28 mouse cellular contexts compared by ENCODE assay signal in genomic region chr9:106231220-106231619, GRCm38 (mm10). TPM values are rescaled to one million over a fixed set of nuclear protein-coding genes. Genes with fewer than 3 reads are reported as not detected.
DNase-seq lines count a peak whose midpoint lies in the region; TF ChIP-seq lines count a peak whose summit lies in the region.
"Had no signal": no experiment of that assay in that cellular context is flagged by ENCODE, and none has a peak within 500 bp of the region (broad histone marks: within the 10 kb centered on the region; RNA-seq: fewer than 3 reads in every experiment).

No protein-coding gene starts in this region.

- TF ChIP-seq CTCF in liver, adult 2 months (IDR thresholded peaks at IDR 0.05; ENCODE audit: low read depth, low read length) = no peak
- TF ChIP-seq CTCF in testis, adult 2 months (IDR thresholded peaks at IDR 0.05; ENCODE audit: control insufficient read depth, insufficient read depth, insufficient replicate concordance, low read depth, low read length) = no peak

- no peaks in the 10 kb centered on the region for H3K79me2 ChIP-seq in liver, adult 2 months (ENCODE audit: control insufficient read depth, insufficient read depth, low read length)
- no peaks in the 10 kb centered on the region for H3K79me2 ChIP-seq in myocyte (ENCODE audit: control insufficient read depth, insufficient read depth)

- H3K27ac ChIP-seq in liver, adult 2 months (replicated peaks; ENCODE audit: insufficient read depth, low read depth, low read length) = no peak overlapping the region; the same call in 1 of the 2 replicates
- H3K27ac ChIP-seq in testis, adult 2 months (ENCODE audit: control insufficient read depth, insufficient read depth, low read depth, low read length) = 0 out of 2 replicates have a peak overlapping the region, but pooled peaks have one; percentile 1
- H3K27ac ChIP-seq: embryonic facial prominence, embryonic 12.5 days; gastrocnemius, adult 2 months; hindbrain, embryonic 10.5 days; kidney, postnatal 0 days; midbrain, embryonic 10.5 days; midbrain, embryonic 15.5 days; neural tube, embryonic 12.5 days had no signal

- TF ChIP-seq POLR2A in liver, adult 2 months (IDR thresholded peaks at IDR 0.05; ENCODE audit: extremely low read depth, insufficient read depth, low read length) = 0 out of 2 replicates have a peak, but pooled peaks have one; percentile 16
- TF ChIP-seq POLR2A in testis, adult 2 months (IDR thresholded peaks at IDR 0.05; ENCODE audit: control insufficient read depth, low read depth, low read length) = no peak
- no peak for TF ChIP-seq POLR2A in myocyte (IDR thresholded peaks at IDR 0.05; ENCODE audit: insufficient read length, low read depth)

- no peak overlapping the region for H3K9ac ChIP-seq in liver, adult 2 months (ENCODE audit: low read depth, low read length)
- H3K9ac ChIP-seq: embryonic facial prominence, embryonic 12.5 days; midbrain, embryonic 15.5 days; neural tube, embryonic 12.5 days had no signal

- no peaks in the 10 kb centered on the region for H3K27me3 ChIP-seq in liver, adult 2 months (ENCODE audit: control insufficient read depth, insufficient read depth, low read length)
- H3K27me3 ChIP-seq in testis, adult 2 months (ENCODE audit: control insufficient read depth, insufficient read depth, low read length) = no peaks in the 10 kb centered on the region
- H3K27me3 ChIP-seq in myocyte (ENCODE audit: control insufficient read depth, insufficient read depth, insufficient read length) = peaks cover 3% of the 10 kb centered on the region
- H3K27me3 ChIP-seq: embryonic facial prominence, embryonic 12.5 days; midbrain, embryonic 15.5 days had no signal

- peak; percentile 22 for DNase-seq in adrenal gland, adult 2 months
- DNase-seq in adrenal gland, adult 8-10 months = no peak
- DNase-seq in liver, adult 2 months (ENCODE audit: extremely low read depth, low read depth, low spot score) = peak; percentile 92
- no peak for DNase-seq in liver
- DNase-seq in testis, postnatal 10 days (ENCODE audit: low spot score) = no peak
- DNase-seq in gastrocnemius, postnatal 14 days = no peak
- DNase-seq: cerebellum, adult 8-10 months; cerebellum, postnatal 25 days; gastrocnemius, adult 2 months; heart, postnatal 14 days; kidney, adult 18-20 months; kidney, postnatal 4 days; right cerebral cortex, postnatal 4 days; thymus, postnatal 25 days had no signal

- H3K4me2 ChIP-seq in myocyte (ENCODE audit: low read depth) = no peak overlapping the region
- H3K4me2 ChIP-seq: embryonic facial prominence, embryonic 12.5 days; liver, embryonic 11.5 days; midbrain, embryonic 15.5 days; neural tube, embryonic 12.5 days had no signal

- H3K4me1 ChIP-seq in liver, adult 2 months (ENCODE audit: control insufficient read depth, insufficient read depth, low read length) = no peaks in the 10 kb centered on the region
- no peaks in the 10 kb centered on the region; the same call in 1 of the 2 replicates for H3K4me1 ChIP-seq in testis, adult 2 months (ENCODE audit: control insufficient read depth, insufficient read depth, low read length)
- H3K4me1 ChIP-seq: embryonic facial prominence, embryonic 12.5 days had no signal

- H3ac ChIP-seq in myocyte (ENCODE audit: control insufficient read depth, insufficient read length) = no peak overlapping the region

- intact Hi-C loops in gastrocnemius, postnatal 14 days (cut with DNase I; ENCODE audit: low total_unique reads) = no loop called here

- H3K4me3 ChIP-seq in liver, adult 2 months (ENCODE audit: insufficient read depth, low read depth, low read length) = no peak overlapping the region
- no peak overlapping the region for H3K4me3 ChIP-seq in testis, adult 2 months (ENCODE audit: control insufficient read depth, low read depth, low read length)
- no peak overlapping the region for H3K4me3 ChIP-seq in myocyte
- H3K4me3 ChIP-seq: embryonic facial prominence, embryonic 12.5 days; gastrocnemius, adult 2 months; hindbrain, embryonic 10.5 days; midbrain, embryonic 10.5 days; midbrain, embryonic 15.5 days; neural tube, embryonic 12.5 days had no signal

- 14% methylated on average over 7 of the region's 7 CpGs for WGBS in liver, adult 2 months

- H3K36me3 ChIP-seq in liver, adult 2 months (ENCODE audit: control insufficient read depth, insufficient read depth, low read length) = peaks cover 21% of the 10 kb centered on the region
- no peaks in the 10 kb centered on the region for H3K36me3 ChIP-seq in testis, adult 2 months (ENCODE audit: control insufficient read depth, insufficient read depth, low read length)
- peaks cover 6% of the 10 kb centered on the region for H3K36me3 ChIP-seq in myocyte (ENCODE audit: control insufficient read depth, insufficient read depth)

TF ChIP-seq in myocyte, 11 proteins besides CTCF, POLR2A, EP300 and RAD21:
- TF ChIP-seq REST (IDR thresholded peaks at IDR 0.05; ENCODE audit: insufficient read depth, insufficient read length) (no peak), POLR2AphosphoS2 (IDR thresholded peaks at IDR 0.05; ENCODE audit: insufficient read length, low read depth) (peak; percentile 9), TCF3 (IDR thresholded peaks at IDR 0.05; ENCODE audit: insufficient read length, low read depth) (no peak)

RNA-seq across cellular contexts. Expression of gene Tlr9, which starts 8.8 kb away (rescaled TPM):
- total RNA-seq in adrenal gland, adult 2 months (2021) = 1 to 10 TPM in 1 of 2 experiments, under 1 TPM in 1; 0.84 to 1.4 TPM
- 2.5 and 2.7 TPM in 2 replicates for polyA plus RNA-seq in adrenal gland, adult 2 months (2012; rRNA removed)
- 1 to 10 TPM in 3 of 4 experiments, under 1 TPM in 1; 0.98 to 2.7 (median 1.5) TPM for total RNA-seq in adrenal gland, adult 8-10 months (2022)
- 0.18 and 0.27 TPM in 2 replicates for total RNA-seq in liver, adult 2 months (2014; rRNA removed)
- 0.37 and 0.61 TPM in 2 replicates for polyA plus RNA-seq in liver, adult 2 months (2012; rRNA removed)
- 2.6 and 2.7 TPM in 2 replicates for polyA plus RNA-seq in testis, adult 2 months (2012; rRNA removed)
- not detected for polyA plus RNA-seq in myocyte (2012; fragmentation: generic; extraction: Trizol)
- total RNA-seq in gastrocnemius, postnatal 14 days (2021) = under 1 TPM; 0.42 to 0.43 TPM
- polyA plus RNA-seq: C2C12; embryonic facial prominence, embryonic 12.5 days; forebrain, embryonic 14.5 days; G1E; hindbrain, embryonic 10.5 days; limb, embryonic 11.5 days; liver, embryonic 11.5 days; lung, embryonic 16.5 days; midbrain, embryonic 10.5 days; neural tube, embryonic 12.5 days had no signal

RNA-seq across cellular contexts. Expression of gene Alas1, which starts 17.2 kb away (rescaled TPM):
- 1,000 to 10,000 TPM; 1,496 to 1,691 TPM for total RNA-seq in adrenal gland, adult 2 months (2021)
- 1,137 and 1,435 TPM in 2 replicates for polyA plus RNA-seq in adrenal gland, adult 2 months (2012; rRNA removed)
- total RNA-seq in adrenal gland, adult 8-10 months (2022) = 1,000 to 10,000 TPM in 3 of 4 experiments, 100 to 1,000 TPM in 1; 739 to 2,154 (median 1,752) TPM
- total RNA-seq in liver, adult 2 months (2014; rRNA removed) = 270 and 285 TPM in 2 replicates
- polyA plus RNA-seq in liver, adult 2 months (2012; rRNA removed) = 530 and 649 TPM in 2 replicates
- polyA plus RNA-seq in testis, adult 2 months (2012; rRNA removed) = 123 and 139 TPM in 2 replicates
- polyA plus RNA-seq in myocyte (2012; fragmentation: generic; extraction: Trizol) = 98.1 TPM
- total RNA-seq in gastrocnemius, postnatal 14 days (2021) = 100 to 1,000 TPM; 189 to 234 TPM

RNA-seq across cellular contexts. Expression of gene Twf2, which starts 28.3 kb away (rescaled TPM):
- total RNA-seq in adrenal gland, adult 2 months (2021) = 100 to 1,000 TPM in 1 of 2 experiments, 10 to 100 TPM in 1; 75.8 to 128 TPM
- 121 and 125 TPM in 2 replicates for polyA plus RNA-seq in adrenal gland, adult 2 months (2012; rRNA removed)
- 100 to 1,000 TPM in 3 of 4 experiments, 10 to 100 TPM in 1; 92.9 to 136 (median 118) TPM for total RNA-seq in adrenal gland, adult 8-10 months (2022)
- total RNA-seq in liver, adult 2 months (2014; rRNA removed) = 4.9 and 6.2 TPM in 2 replicates
- 4.5 and 4.7 TPM in 2 replicates for polyA plus RNA-seq in liver, adult 2 months (2012; rRNA removed)
- 12.1 and 13.5 TPM in 2 replicates for polyA plus RNA-seq in testis, adult 2 months (2012; rRNA removed)
- polyA plus RNA-seq in myocyte (2012; fragmentation: generic; extraction: Trizol) = 103 TPM
- 10 to 100 TPM; 68.8 to 69.3 TPM for total RNA-seq in gastrocnemius, postnatal 14 days (2021)

RNA-seq across cellular contexts. Expression of gene Ppm1m, which starts 31.7 kb away (rescaled TPM):
- total RNA-seq in adrenal gland, adult 2 months (2021) = 100 to 1,000 TPM in 1 of 2 experiments, 10 to 100 TPM in 1; 84.6 to 135 TPM
- polyA plus RNA-seq in adrenal gland, adult 2 months (2012; rRNA removed) = 216 and 273 TPM in 2 replicates
- total RNA-seq in adrenal gland, adult 8-10 months (2022) = 100 to 1,000 TPM in 3 of 4 experiments, 10 to 100 TPM in 1; 95.9 to 143 (median 121) TPM
- 12.4 and 13.7 TPM in 2 replicates for total RNA-seq in liver, adult 2 months (2014; rRNA removed)
- 17.3 and 22.7 TPM in 2 replicates for polyA plus RNA-seq in liver, adult 2 months (2012; rRNA removed)
- 31.3 and 40.6 TPM in 2 replicates for polyA plus RNA-seq in testis, adult 2 months (2012; rRNA removed)
- 20.2 TPM for polyA plus RNA-seq in myocyte (2012; fragmentation: generic; extraction: Trizol)
- total RNA-seq in gastrocnemius, postnatal 14 days (2021) = 1 to 10 TPM; 5.1 to 5.5 TPM

RNA-seq across cellular contexts. Expression of gene Poc1a, which starts 49.6 kb away (rescaled TPM):
- total RNA-seq in adrenal gland, adult 2 months (2021) = 1 to 10 TPM; 3.4 to 5.4 TPM
- polyA plus RNA-seq in adrenal gland, adult 2 months (2012; rRNA removed) = 5.4 and 7.1 TPM in 2 replicates
- total RNA-seq in adrenal gland, adult 8-10 months (2022) = 1 to 10 TPM; 3.9 to 6.5 (median 5.5) TPM
- 1.8 and 3.2 TPM in 2 replicates for total RNA-seq in liver, adult 2 months (2014; rRNA removed)
- polyA plus RNA-seq in liver, adult 2 months (2012; rRNA removed) = 3.1 and 3.9 TPM in 2 replicates
- 72.2 and 74.2 TPM in 2 replicates for polyA plus RNA-seq in testis, adult 2 months (2012; rRNA removed)
- polyA plus RNA-seq in myocyte (2012; fragmentation: generic; extraction: Trizol) = 7.6 TPM
- total RNA-seq in gastrocnemius, postnatal 14 days (2021) = 1 to 10 TPM; 1.8 to 2.5 TPM

Comparison
In these comparisons a context has a peak if more than half of its experiments do, and no peak if none do; other contexts are left out.
1. DNase-seq: peak in adrenal gland, adult 2 months (single experiment) and liver, adult 2 months (single experiment); none in adrenal gland, adult 8-10 months (single experiment), liver (single experiment), testis, postnatal 10 days (single experiment) and gastrocnemius, postnatal 14 days (single experiment).